Mouse (Mus musculus): ENCODE data around the gene Tec. TPM values are rescaled to one million over a fixed set of nuclear protein-coding genes. Genes with fewer than 3 reads are reported as not detected.

Tec gene
- polyA plus RNA-seq, 1 experiment from 2014 or later = 4.3 TPM

- H3K4me2 ChIP-seq (ENCODE audit: low read length) = no peak overlapping the region
- H3K27me3 ChIP-seq (replicated peaks; ENCODE audit: control insufficient read depth, insufficient read depth, low read length) = no peaks in the 10 kb centered on the region
- H3K4me3 ChIP-seq (ENCODE audit: low read depth, low read length) = no peak overlapping the region
- no peak for DNase-seq (ENCODE audit: low spot score)
- H3K9ac ChIP-seq (ENCODE audit: low read length) = no peak overlapping the region
- no peak overlapping the region for H3K27ac ChIP-seq (ENCODE audit: low read depth, low read length)
- no peaks in the 10 kb centered on the region for H3K9me3 ChIP-seq (replicated peaks; ENCODE audit: control insufficient read depth, low read length)
- H3K4me1 ChIP-seq (ENCODE audit: control insufficient read depth, insufficient read depth, low read length) = peaks cover 9% of the 10 kb centered on the region; the same call in 1 of the 2 replicates
- WGBS = 89% methylated on average over 4 of the region's 4 CpGs
- no peak for ATAC-seq
- H3K36me3 ChIP-seq (ENCODE audit: control insufficient read depth, insufficient read depth, low read length) = no peaks in the 10 kb centered on the region
Observed at GRCm38 (mm10) chr5:72851674-72852098, 16.6 kb downstream of the Tec start.

GRCm38 (mm10) chr5:72850926-72851673 is 17.2 kb downstream of the Tec start:
- WGBS = 83% methylated on average over 12 of the region's 12 CpGs

DNA sequence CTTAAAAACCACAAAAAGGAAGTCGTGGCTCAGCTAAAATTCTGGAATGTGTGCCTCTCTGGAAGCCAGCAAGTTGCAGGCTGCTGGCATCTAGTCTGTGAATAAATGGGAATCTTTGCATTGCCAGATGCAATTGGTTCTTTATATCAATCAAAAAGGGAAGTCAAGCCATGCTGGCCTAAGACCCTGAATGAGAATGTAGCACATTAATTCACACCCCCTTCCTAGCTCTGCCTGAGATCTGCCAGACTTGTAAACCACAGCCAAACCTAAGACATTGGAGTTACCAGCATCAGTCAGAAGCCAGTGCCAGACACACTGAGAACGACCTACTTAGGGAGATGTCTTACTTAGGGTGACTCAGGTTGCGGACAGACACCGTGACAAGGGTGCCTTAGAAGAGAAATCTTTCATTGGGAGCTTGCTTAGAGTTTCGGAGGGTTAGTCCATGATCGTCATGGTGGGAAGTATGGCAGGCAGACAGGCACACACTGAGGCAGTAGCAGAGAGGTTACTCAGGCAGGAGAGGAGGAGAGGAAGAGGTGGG is 19.3 kb downstream of the Tec start:
- ATAC-seq (no peak), DNase-seq (ENCODE audit: low spot score) (no peak)
- Histone ChIP-seq H3K9ac (ENCODE audit: low read length) (no peak overlapping the region), H3K27me3 (replicated peaks; ENCODE audit: control insufficient read depth, insufficient read depth, low read length) (no peaks in the 10 kb centered on the region), H3K4me1 (ENCODE audit: control insufficient read depth, insufficient read depth, low read length) (0 out of 2 replicates have a peak, but pooled peaks cover 4% of the 10 kb centered on the region), H3K4me3 (ENCODE audit: low read depth, low read length) (no peak overlapping the region), H3K9me3 (replicated peaks; ENCODE audit: control insufficient read depth, low read length) (no peaks in the 10 kb centered on the region), H3K27ac (ENCODE audit: low read depth, low read length) (no peak overlapping the region), H3K4me2 (ENCODE audit: low read length) (no peak overlapping the region), H3K36me3 (ENCODE audit: control insufficient read depth, insufficient read depth, low read length) (no peaks in the 10 kb centered on the region)
- WGBS = 82% methylated on average over 6 of the region's 6 CpGs

More at GRCm38 (mm10) chr5:72850926-72851673, 17.2 kb downstream of the Tec start:
- Histone ChIP-seq H3K4me3 (ENCODE audit: low read depth, low read length) (no peak overlapping the region), H3K9ac (ENCODE audit: low read length) (no peak overlapping the region), H3K4me1 (ENCODE audit: control insufficient read depth, insufficient read depth, low read length) (peaks cover 10% of the 10 kb centered on the region; the same call in 1 of the 2 replicates), H3K36me3 (ENCODE audit: control insufficient read depth, insufficient read depth, low read length) (no peaks in the 10 kb centered on the region), H3K27me3 (replicated peaks; ENCODE audit: control insufficient read depth, insufficient read depth, low read length) (no peaks in the 10 kb centered on the region), H3K9me3 (replicated peaks; ENCODE audit: control insufficient read depth, low read length) (no peaks in the 10 kb centered on the region), H3K4me2 (ENCODE audit: low read length) (no peak overlapping the region), H3K27ac (ENCODE audit: low read depth, low read length) (no peak overlapping the region)
- ATAC-seq (no peak), DNase-seq (ENCODE audit: low spot score) (no peak)

GRCm38 (mm10) chr5:72846712-72847111 is 21.6 kb downstream of the Tec start:
- H3K36me3 ChIP-seq (ENCODE audit: control insufficient read depth, insufficient read depth, low read length) = no peaks in the 10 kb centered on the region
- 64% methylated on average over 1 of the region's 4 CpGs for WGBS

GRCm38 (mm10) chr5:72845928-72846630 is 22.2 kb downstream of the Tec start:
- Histone ChIP-seq H3K4me1 (ENCODE audit: control insufficient read depth, insufficient read depth, low read length) (0 out of 2 replicates have a peak, but pooled peaks cover 4% of the 10 kb centered on the region), H3K9ac (ENCODE audit: low read length) (no peak overlapping the region), H3K27me3 (replicated peaks; ENCODE audit: control insufficient read depth, insufficient read depth, low read length) (no peaks in the 10 kb centered on the region), H3K36me3 (ENCODE audit: control insufficient read depth, insufficient read depth, low read length) (no peaks in the 10 kb centered on the region), H3K9me3 (replicated peaks; ENCODE audit: control insufficient read depth, low read length) (no peaks in the 10 kb centered on the region), H3K4me2 (ENCODE audit: low read length) (no peak overlapping the region), H3K27ac (ENCODE audit: low read depth, low read length) (no peak overlapping the region), H3K4me3 (ENCODE audit: low read depth, low read length) (no peak overlapping the region)
- 53% methylated on average over 9 of the region's 9 CpGs for WGBS
- ATAC-seq (peak; percentile 90), DNase-seq (ENCODE audit: low spot score) (peak; percentile 79)

More at GRCm38 (mm10) chr5:72846712-72847111, 21.6 kb downstream of the Tec start:
- Histone ChIP-seq H3K4me3 (ENCODE audit: low read depth, low read length) (no peak overlapping the region), H3K9me3 (replicated peaks; ENCODE audit: control insufficient read depth, low read length) (no peaks in the 10 kb centered on the region), H3K27me3 (replicated peaks; ENCODE audit: control insufficient read depth, insufficient read depth, low read length) (no peaks in the 10 kb centered on the region), H3K4me1 (ENCODE audit: control insufficient read depth, insufficient read depth, low read length) (0 out of 2 replicates have a peak, but pooled peaks cover 4% of the 10 kb centered on the region), H3K9ac (ENCODE audit: low read length) (no peak overlapping the region), H3K4me2 (ENCODE audit: low read length) (no peak overlapping the region), H3K27ac (ENCODE audit: low read depth, low read length) (no peak overlapping the region)
- no peak for ATAC-seq
- no peak for DNase-seq (ENCODE audit: low spot score)

- no peaks in the 10 kb centered on the region for H3K27me3 ChIP-seq (replicated peaks; ENCODE audit: control insufficient read depth, insufficient read depth, low read length)
- 81% methylated on average over 7 of the region's 7 CpGs for WGBS
- no peak for DNase-seq (ENCODE audit: low spot score)
- ATAC-seq = no peak
- H3K9ac ChIP-seq (ENCODE audit: low read length) = no peak overlapping the region
- no peak overlapping the region for H3K27ac ChIP-seq (ENCODE audit: low read depth, low read length)
- no peaks in the 10 kb centered on the region for H3K36me3 ChIP-seq (ENCODE audit: control insufficient read depth, insufficient read depth, low read length)
- peaks cover 4% of the 10 kb centered on the region; the same call in 1 of the 2 replicates for H3K9me3 ChIP-seq (replicated peaks; ENCODE audit: control insufficient read depth, low read length)
- no peak overlapping the region for H3K4me2 ChIP-seq (ENCODE audit: low read length)
- H3K4me3 ChIP-seq (ENCODE audit: low read depth, low read length) = no peak overlapping the region
- 0 out of 2 replicates have a peak, but pooled peaks cover 4% of the 10 kb centered on the region for H3K4me1 ChIP-seq (ENCODE audit: control insufficient read depth, insufficient read depth, low read length)
Observed at GRCm38 (mm10) chr5:72844776-72845495, 23.3 kb downstream of the Tec start.

GRCm38 (mm10) chr5:72844294-72844693 is 24.0 kb downstream of the Tec start:
- no peak for DNase-seq (ENCODE audit: low spot score)

GRCm38 (mm10) chr5:72839655-72840054 is 28.6 kb downstream of the Tec start:
- DNase-seq (ENCODE audit: low spot score) (no peak), ATAC-seq (no peak)
- 88% methylated on average over 3 of the region's 3 CpGs for WGBS
- no peaks in the 10 kb centered on the region for H3K4me1 ChIP-seq (ENCODE audit: control insufficient read depth, insufficient read depth, low read length)
- no peak overlapping the region for H3K27ac ChIP-seq (ENCODE audit: low read depth, low read length)
- H3K27me3 ChIP-seq (replicated peaks; ENCODE audit: control insufficient read depth, insufficient read depth, low read length) = no peaks in the 10 kb centered on the region
- H3K4me2 ChIP-seq (ENCODE audit: low read length) = no peak overlapping the region
- no peak overlapping the region for H3K4me3 ChIP-seq (ENCODE audit: low read depth, low read length)
- H3K9ac ChIP-seq (ENCODE audit: low read length) = no peak overlapping the region
- no peaks in the 10 kb centered on the region for H3K36me3 ChIP-seq (ENCODE audit: control insufficient read depth, insufficient read depth, low read length)
- peaks cover 4% of the 10 kb centered on the region; the same call in 1 of the 2 replicates for H3K9me3 ChIP-seq (replicated peaks; ENCODE audit: control insufficient read depth, low read length)

More at GRCm38 (mm10) chr5:72844294-72844693, 24.0 kb downstream of the Tec start:
- peaks cover 4% of the 10 kb centered on the region; the same call in 1 of the 2 replicates for H3K9me3 ChIP-seq (replicated peaks; ENCODE audit: control insufficient read depth, low read length)
- WGBS = 59% methylated on average over 2 of the region's 2 CpGs
- H3K9ac ChIP-seq (ENCODE audit: low read length) = no peak overlapping the region
- H3K36me3 ChIP-seq (ENCODE audit: control insufficient read depth, insufficient read depth, low read length) = no peaks in the 10 kb centered on the region
- no peak overlapping the region for H3K4me2 ChIP-seq (ENCODE audit: low read length)
- no peak overlapping the region for H3K27ac ChIP-seq (ENCODE audit: low read depth, low read length)
- no peak overlapping the region for H3K4me3 ChIP-seq (ENCODE audit: low read depth, low read length)
- no peaks in the 10 kb centered on the region for H3K27me3 ChIP-seq (replicated peaks; ENCODE audit: control insufficient read depth, insufficient read depth, low read length)
- no peak for ATAC-seq
- H3K4me1 ChIP-seq (ENCODE audit: control insufficient read depth, insufficient read depth, low read length) = 0 out of 2 replicates have a peak, but pooled peaks cover 4% of the 10 kb centered on the region

Data from forebrain, embryonic 14.5 days (tissue).